Mouse (Mus musculus) hindbrain, postnatal 0 days (tissue): ENCODE results near the gene Zfp536. TPM values are rescaled to one million over a fixed set of nuclear protein-coding genes. Genes with fewer than 3 reads are reported as not detected.

Source experiments
- ATAC-seq: fragments of 200-750 bp; cut with Nextera tagmentation; 2 replicates; pipeline ENCODE4 v1.8.0; 2017; ENCODE audit warnings: mild to moderate bottlenecking, moderate TSS enrichment, moderate library complexity
- DNase-seq: peaks from one replicate; pipeline ENCODE4 v3.0.0-alpha.2; 2015; ENCODE audit warnings: low spot score
- H3K27ac ChIP-seq: fragments of 300-500 bp; sonication (generic); 2 replicates; pipeline ENCODE4 v1.5.1; 2014; ENCODE audit warnings: mild to moderate bottlenecking
- H3K27me3 ChIP-seq: fragments of 300-500 bp; sonication (generic); 2 replicates; pipeline ENCODE4 v1.6.1; 2014; ENCODE audit warnings: low read length, mixed read lengths; ENCODE audit not compliant: insufficient read depth
- H3K36me3 ChIP-seq: fragments of 300-500 bp; sonication (generic); 2 replicates; pipeline ENCODE4 v1.6.1; 2014; ENCODE audit warnings: low read length, mixed read lengths; ENCODE audit not compliant: insufficient read depth
- H3K4me1 ChIP-seq: fragments of 300-500 bp; sonication (generic); 2 replicates; pipeline ENCODE4 v1.6.1; 2014; ENCODE audit warnings: antibody characterized with exemption, low read length, mixed read lengths; ENCODE audit not compliant: insufficient read depth
- H3K4me2 ChIP-seq: fragments of 300-500 bp; sonication (generic); 2 replicates; pipeline ENCODE4 v1.6.1; 2014; ENCODE audit warnings: low read depth, mild to moderate bottlenecking, low read length, moderate library complexity, mixed read lengths
- H3K4me3 ChIP-seq: fragments of 300-500 bp; sonication (generic); 2 replicates; pipeline ENCODE4 v1.5.1; 2014; ENCODE audit warnings: low read length
- H3K9ac ChIP-seq: fragments of 300-500 bp; sonication (generic); replicated peaks from 2 replicates; pipeline ENCODE4 v1.6.1; 2014; ENCODE audit warnings: mild to moderate bottlenecking, low read length, moderate library complexity, mixed read lengths
- H3K9me3 ChIP-seq: fragments of 300-500 bp; sonication (generic); 2 replicates; pipeline ENCODE4 v1.6.1; 2016; ENCODE audit warnings: low read length, mixed read lengths
- CTCF ChIP-seq: IDR thresholded peaks from 2 replicates; pipeline ENCODE4 v1.5.1; 2016; ENCODE audit warnings: antibody characterized with exemption, control low read depth, low read depth
- WGBS: fragments of 180-500 bp; shearing (Covaris S2); extraction: QIAGEN DNeasy Blood & Tissue Kit; methylation state at CpG from one replicate; pipeline ENCODE4 v1.1.7; 2014; 5-methylcytosine and 5-hydroxymethylcytosine counted together
- polyA plus RNA-seq: library from polyadenylated mRNA; unstranded; fragments of >200 nt; fragmentation: Nextera tagmentation; extraction: Ambion mirVana; gene quantifications from 2 replicates; pipeline ENCODE4 v1.2.1, GENCODE M21; 2015
- total RNA-seq: library from RNA; depleted of rRNA; stranded (reverse); fragments of >200 nt; gene quantifications from 2 replicates; pipeline ENCODE4 v1.2.3, GENCODE M21; 2014

Zfp536 gene
- total and polyA plus RNA-seq, 2 experiments from 2014 or later = 32.6 to 74.1 TPM

GRCm38 (mm10) chr7:37735707-37736412 lies 37.6 kb downstream of the Zfp536 start:
- DNase-seq (no peak), ATAC-seq (peak; percentile 34; the same call in 1 of the 2 replicates)
- Histone ChIP-seq H3K27ac (no peak overlapping the region), H3K4me3 (no peak overlapping the region), H3K36me3 (no peaks in the 10 kb centered on the region), H3K9me3 (no peaks in the 10 kb centered on the region), H3K4me1 (peaks cover 6% of the 10 kb centered on the region; the same call in 1 of the 2 replicates), H3K27me3 (no peaks in the 10 kb centered on the region), H3K9ac (0 out of 2 replicates have a peak overlapping the region, but pooled peaks have one; percentile 17), H3K4me2 (no peak overlapping the region)
- 25% methylated on average over 7 of the region's 7 CpGs for WGBS
- no peak for TF ChIP-seq CTCF

GRCm38 (mm10) chr7:37735101-37735500 lies 38.3 kb downstream of the Zfp536 start:
- DNase-seq (no peak), ATAC-seq (no peak)
- 42% methylated on average over 6 of the region's 6 CpGs for WGBS
- no peak for TF ChIP-seq CTCF
- no peak overlapping the region for H3K9ac ChIP-seq
- peaks cover 6% of the 10 kb centered on the region; the same call in 1 of the 2 replicates for H3K4me1 ChIP-seq
- no peak overlapping the region for H3K27ac ChIP-seq
- no peaks in the 10 kb centered on the region for H3K27me3 ChIP-seq
- no peak overlapping the region for H3K4me2 ChIP-seq
- H3K4me3 ChIP-seq = no peak overlapping the region
- no peaks in the 10 kb centered on the region for H3K9me3 ChIP-seq
- no peaks in the 10 kb centered on the region for H3K36me3 ChIP-seq

- no peak for DNase-seq
- WGBS = 40% methylated on average over 6 of the region's 6 CpGs
Observed at GRCm38 (mm10) chr7:37734576-37734975, 38.9 kb downstream of the Zfp536 start.

GRCm38 (mm10) chr7:37733996-37734395 lies 39.4 kb downstream of the Zfp536 start:
- peaks cover 6% of the 10 kb centered on the region; the same call in 1 of the 2 replicates for H3K4me1 ChIP-seq
- 89% methylated on average over 4 of the region's 4 CpGs for WGBS

More at GRCm38 (mm10) chr7:37734576-37734975, 38.9 kb downstream of the Zfp536 start:
- Histone ChIP-seq H3K27ac (no peak overlapping the region), H3K9me3 (no peaks in the 10 kb centered on the region), H3K36me3 (no peaks in the 10 kb centered on the region), H3K4me3 (no peak overlapping the region), H3K9ac (no peak overlapping the region), H3K27me3 (no peaks in the 10 kb centered on the region), H3K4me1 (peaks cover 6% of the 10 kb centered on the region; the same call in 1 of the 2 replicates), H3K4me2 (no peak overlapping the region)
- ATAC-seq = no peak
- no peak for TF ChIP-seq CTCF

GRCm38 (mm10) chr7:37732741-37733140 lies 40.7 kb downstream of the Zfp536 start:
- Histone ChIP-seq H3K4me3 (no peak overlapping the region), H3K4me2 (no peak overlapping the region), H3K9me3 (no peaks in the 10 kb centered on the region), H3K27ac (no peak overlapping the region), H3K4me1 (peaks cover 6% of the 10 kb centered on the region; the same call in 1 of the 2 replicates), H3K9ac (no peak overlapping the region), H3K36me3 (no peaks in the 10 kb centered on the region), H3K27me3 (no peaks in the 10 kb centered on the region)
- 75% methylated on average over 4 of the region's 4 CpGs for WGBS
- DNase-seq = no peak
- no peak for TF ChIP-seq CTCF
- ATAC-seq = no peak

More at GRCm38 (mm10) chr7:37733996-37734395, 39.4 kb downstream of the Zfp536 start:
- no peaks in the 10 kb centered on the region for H3K36me3 ChIP-seq
- no peaks in the 10 kb centered on the region for H3K27me3 ChIP-seq
- no peak overlapping the region for H3K4me2 ChIP-seq
- DNase-seq = no peak
- no peak for ATAC-seq
- no peaks in the 10 kb centered on the region for H3K9me3 ChIP-seq
- no peak overlapping the region for H3K27ac ChIP-seq
- no peak for TF ChIP-seq CTCF
- H3K9ac ChIP-seq = no peak overlapping the region
- H3K4me3 ChIP-seq = no peak overlapping the region

- H3K9ac ChIP-seq = no peak overlapping the region
- H3K4me2 ChIP-seq = no peak overlapping the region
- H3K27ac ChIP-seq = no peak overlapping the region
- DNase-seq (no peak), ATAC-seq (no peak)
- no peaks in the 10 kb centered on the region for H3K36me3 ChIP-seq
- H3K4me1 ChIP-seq = no peaks in the 10 kb centered on the region
- TF ChIP-seq CTCF = no peak
- H3K4me3 ChIP-seq = no peak overlapping the region
- H3K27me3 ChIP-seq = no peaks in the 10 kb centered on the region
- 78% methylated on average over 8 of the region's 8 CpGs for WGBS
- no peaks in the 10 kb centered on the region for H3K9me3 ChIP-seq
Observed at GRCm38 (mm10) chr7:37727746-37728145, 45.7 kb downstream of the Zfp536 start.
